Mouse (Mus musculus): ENCODE data around the gene Tifa. TPM values are rescaled to one million over a fixed set of nuclear protein-coding genes. Genes with fewer than 3 reads are reported as not detected.

Gene Tifa
- polyA plus RNA-seq, 1 experiment from 2014 or later: 7.7 TPM

GRCm38 (mm10) chr3:127875059-127875458, 85.5 kb downstream of the Tifa start:
- 0 out of 2 replicates have a peak, but pooled peaks cover 2% of the 10 kb centered on the region for H3K4me1 ChIP-seq (replicated peaks; ENCODE audit: control insufficient read depth, insufficient read depth)
- H3K9me3 ChIP-seq (ENCODE audit: control insufficient read depth, low read length): no peaks in the 10 kb centered on the region
- DNase-seq (ENCODE audit: low spot score) (no peak), ATAC-seq (ENCODE audit: low FRiP score, low TSS enrichment) (no peak)
- no peak overlapping the region for H3K4me2 ChIP-seq (replicated peaks; ENCODE audit: low read depth)
- WGBS: 61% methylated on average over 7 of the region's 7 CpGs
- TF ChIP-seq EP300 (optimal IDR thresholded peaks at IDR 0.05) (no peak), CTCF (IDR thresholded peaks at IDR 0.05; ENCODE audit: low read depth) (no peak)
- H3K9ac ChIP-seq (ENCODE audit: low read length): no peak overlapping the region
- H3K36me3 ChIP-seq (ENCODE audit: control insufficient read depth, insufficient read depth, low read length): no peaks in the 10 kb centered on the region
- no peak overlapping the region for H3K27ac ChIP-seq (replicated peaks)
- no peak overlapping the region for H3K4me3 ChIP-seq (ENCODE audit: low read depth, low read length)
- no peaks in the 10 kb centered on the region for H3K27me3 ChIP-seq (ENCODE audit: control insufficient read depth, insufficient read depth, low read length)

- Histone ChIP-seq H3K36me3 (ENCODE audit: control insufficient read depth, insufficient read depth, low read length) (no peaks in the 10 kb centered on the region), H3K9me3 (ENCODE audit: control insufficient read depth, low read length) (no peaks in the 10 kb centered on the region), H3K4me1 (replicated peaks; ENCODE audit: control insufficient read depth, insufficient read depth) (0 out of 2 replicates have a peak, but pooled peaks cover 2% of the 10 kb centered on the region), H3K4me2 (replicated peaks; ENCODE audit: low read depth) (no peak overlapping the region), H3K27me3 (ENCODE audit: control insufficient read depth, insufficient read depth, low read length) (no peaks in the 10 kb centered on the region), H3K9ac (ENCODE audit: low read length) (no peak overlapping the region), H3K4me3 (ENCODE audit: low read depth, low read length) (no peak overlapping the region), H3K27ac (replicated peaks) (no peak overlapping the region)
- TF ChIP-seq EP300 (optimal IDR thresholded peaks at IDR 0.05) (no peak), CTCF (IDR thresholded peaks at IDR 0.05; ENCODE audit: low read depth) (no peak)
- WGBS: 82% methylated on average over 2 of the region's 2 CpGs
- ATAC-seq (ENCODE audit: low FRiP score, low TSS enrichment): no peak
- DNase-seq (ENCODE audit: low spot score): no peak
These were observed 85.9 kb downstream of the Tifa start for GRCm38 (mm10) chr3:127875509-127875908.

DNA sequence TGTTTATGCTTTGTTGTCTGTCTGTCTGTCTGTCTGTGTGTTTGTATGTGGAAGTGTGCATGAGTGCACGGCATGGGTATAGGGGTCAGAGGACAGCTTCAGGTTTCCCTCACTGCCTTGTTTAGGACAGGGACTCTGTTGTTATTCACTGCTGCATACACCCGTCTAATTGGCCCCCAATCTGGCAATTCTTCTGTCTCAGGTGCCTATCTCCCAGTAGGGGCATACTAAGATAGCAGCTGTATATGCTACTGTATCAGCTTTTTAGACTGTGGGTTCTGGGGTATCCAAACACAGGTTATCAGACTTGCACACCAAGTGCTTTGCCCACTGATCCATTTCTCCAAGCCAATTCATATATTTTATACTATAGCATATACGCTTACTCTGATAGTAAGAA, 90.4 kb downstream of the Tifa start:
- ATAC-seq (ENCODE audit: low FRiP score, low TSS enrichment): no peak
- no peak overlapping the region for H3K27ac ChIP-seq (replicated peaks)
- no peaks in the 10 kb centered on the region for H3K27me3 ChIP-seq (ENCODE audit: control insufficient read depth, insufficient read depth, low read length)
- DNase-seq (ENCODE audit: low spot score): no peak
- H3K36me3 ChIP-seq (ENCODE audit: control insufficient read depth, insufficient read depth, low read length): no peaks in the 10 kb centered on the region
- H3K4me3 ChIP-seq (ENCODE audit: low read depth, low read length): no peak overlapping the region
- H3K4me2 ChIP-seq (replicated peaks; ENCODE audit: low read depth): no peak overlapping the region
- H3K4me1 ChIP-seq (replicated peaks; ENCODE audit: control insufficient read depth, insufficient read depth): no peaks in the 10 kb centered on the region
- no peak for TF ChIP-seq CTCF (IDR thresholded peaks at IDR 0.05; ENCODE audit: low read depth)
- TF ChIP-seq EP300 (optimal IDR thresholded peaks at IDR 0.05): no peak
- H3K9ac ChIP-seq (ENCODE audit: low read length): no peak overlapping the region
- 76% methylated on average over 3 of the region's 3 CpGs for WGBS
- no peaks in the 10 kb centered on the region for H3K9me3 ChIP-seq (ENCODE audit: control insufficient read depth, low read length)

- TF ChIP-seq CTCF (IDR thresholded peaks at IDR 0.05; ENCODE audit: low read depth) (no peak), EP300 (optimal IDR thresholded peaks at IDR 0.05) (no peak)
- WGBS: 67% methylated on average over 2 of the region's 2 CpGs
- ATAC-seq (ENCODE audit: low FRiP score, low TSS enrichment): no peak
These were observed 92.1 kb downstream of the Tifa start for GRCm38 (mm10) chr3:127881684-127882083.

More at GRCm38 (mm10) chr3:127881684-127882083, 92.1 kb downstream of the Tifa start:
- no peak overlapping the region for H3K4me2 ChIP-seq (replicated peaks; ENCODE audit: low read depth)
- no peaks in the 10 kb centered on the region for H3K4me1 ChIP-seq (replicated peaks; ENCODE audit: control insufficient read depth, insufficient read depth)
- no peak overlapping the region for H3K4me3 ChIP-seq (ENCODE audit: low read depth, low read length)
- no peak for DNase-seq (ENCODE audit: low spot score)
- no peak overlapping the region for H3K27ac ChIP-seq (replicated peaks)
- no peaks in the 10 kb centered on the region for H3K36me3 ChIP-seq (ENCODE audit: control insufficient read depth, insufficient read depth, low read length)
- H3K9ac ChIP-seq (ENCODE audit: low read length): no peak overlapping the region
- no peaks in the 10 kb centered on the region for H3K27me3 ChIP-seq (ENCODE audit: control insufficient read depth, insufficient read depth, low read length)
- H3K9me3 ChIP-seq (ENCODE audit: control insufficient read depth, low read length): no peaks in the 10 kb centered on the region

Other genes starting within 250 kb of the Tifa start
- 23.2 and 23.3 TPM in 2 replicates for gene Larp7, start 236.5 kb upstream of the Tifa start, polyA plus RNA-seq (2015; fragmentation: Nextera tagmentation; extraction: Ambion mirVana)
- gene Zgrf1, start 236.3 kb upstream of the Tifa start, polyA plus RNA-seq (2015; fragmentation: Nextera tagmentation; extraction: Ambion mirVana): 1.1 and 1.4 TPM in 2 replicates
- gene Neurog2, start 156.7 kb upstream of the Tifa start, polyA plus RNA-seq (2015; fragmentation: Nextera tagmentation; extraction: Ambion mirVana): not detected in 2 replicates
- 1.2 and 1.5 TPM in 2 replicates for gene Alpk1, start 9.3 kb upstream of the Tifa start, polyA plus RNA-seq (2015; fragmentation: Nextera tagmentation; extraction: Ambion mirVana)
- gene Ap1ar, start 47.7 kb downstream of the Tifa start, polyA plus RNA-seq (2015; fragmentation: Nextera tagmentation; extraction: Ambion mirVana): 32.2 and 39.0 TPM in 2 replicates
- 27.3 and 28.8 TPM in 2 replicates for gene Fam241a, start 106.5 kb downstream of the Tifa start, polyA plus RNA-seq (2015; fragmentation: Nextera tagmentation; extraction: Ambion mirVana)

Data from stomach, postnatal 0 days (tissue).